Mouse (Mus musculus) forebrain, embryonic 13.5 days (tissue): ENCODE results near the gene Gorasp2. TPM values are rescaled to one million over a fixed set of nuclear protein-coding genes. Genes with fewer than 3 reads are reported as not detected.

Source experiments
- ATAC-seq: fragments of 200-750 bp; cut with Nextera tagmentation; 2 replicates; pipeline ENCODE4 v1.8.0; 2017
- H3K27ac ChIP-seq: fragments of 300-500 bp; sonication (generic); 2 replicates; pipeline ENCODE4 v1.5.1; 2015; ENCODE audit warnings: inconsistent platforms, mild to moderate bottlenecking, moderate library complexity
- H3K27me3 ChIP-seq: fragments of 300-500 bp; sonication (generic); 2 replicates; pipeline ENCODE4 v1.6.1; 2015; ENCODE audit warnings: mild to moderate bottlenecking, inconsistent platforms
- H3K36me3 ChIP-seq: fragments of 300-500 bp; sonication (generic); 2 replicates; pipeline ENCODE4 v1.6.1; 2015; ENCODE audit warnings: mild to moderate bottlenecking, inconsistent platforms; ENCODE audit not compliant: poor library complexity, severe bottlenecking
- H3K4me1 ChIP-seq: fragments of 300-500 bp; sonication (generic); 2 replicates; pipeline ENCODE4 v1.6.1; 2015; ENCODE audit warnings: inconsistent platforms
- H3K4me2 ChIP-seq: fragments of 300-500 bp; sonication (generic); 2 replicates; pipeline ENCODE4 v1.6.1; 2015; ENCODE audit warnings: inconsistent platforms, mild to moderate bottlenecking, moderate library complexity
- H3K4me3 ChIP-seq: fragments of 300-500 bp; sonication (generic); 2 replicates; pipeline ENCODE4 v1.5.1; 2015; ENCODE audit warnings: mild to moderate bottlenecking, inconsistent platforms
- H3K9ac ChIP-seq: fragments of 300-500 bp; sonication (generic); 2 replicates; pipeline ENCODE4 v1.6.1; 2015; ENCODE audit warnings: mild to moderate bottlenecking, inconsistent platforms
- H3K9me3 ChIP-seq: fragments of 300-500 bp; sonication (generic); replicated peaks from 2 replicates; pipeline ENCODE4 v1.6.1; 2016; ENCODE audit warnings: inconsistent platforms
- WGBS: fragments of 180-500 bp; shearing (Covaris S2); methylation state at CpG from one replicate; pipeline ENCODE4 v1.1.7; 2015; 5-methylcytosine and 5-hydroxymethylcytosine counted together
- polyA plus RNA-seq: library from polyadenylated mRNA; unstranded; fragments of >200 nt; fragmentation: Nextera tagmentation; extraction: Ambion mirVana; gene quantifications from 2 replicates; pipeline ENCODE4 v1.2.1, GENCODE M21; 2015

Gorasp2 gene
- polyA plus RNA-seq, 1 experiment from 2014 or later: 108 TPM

GRCm38 (mm10) chr2:70632412-70632811 lies 29.0 kb upstream of the Gorasp2 start:
- 71% methylated on average over 1 of the region's 1 CpGs for WGBS
- Histone ChIP-seq H3K9me3 (no peaks in the 10 kb centered on the region; the same call in none of the 2 replicates), H3K27ac (no peak overlapping the region), H3K4me1 (peaks cover 12% of the 10 kb centered on the region), H3K27me3 (no peaks in the 10 kb centered on the region), H3K36me3 (no peaks in the 10 kb centered on the region), H3K4me2 (no peak overlapping the region), H3K4me3 (no peak overlapping the region), H3K9ac (no peak overlapping the region)
- ATAC-seq: no peak

- Histone ChIP-seq H3K9me3 (no peaks in the 10 kb centered on the region; the same call in none of the 2 replicates), H3K4me3 (no peak overlapping the region), H3K4me1 (peaks cover 10% of the 10 kb centered on the region), H3K27ac (no peak overlapping the region), H3K9ac (no peak overlapping the region), H3K27me3 (no peaks in the 10 kb centered on the region), H3K36me3 (no peaks in the 10 kb centered on the region), H3K4me2 (no peak overlapping the region)
- ATAC-seq: no peak
- 93% methylated on average over 5 of the region's 5 CpGs for WGBS
Measured at GRCm38 (mm10) chr2:70634028-70634690, 27.2 kb upstream of the Gorasp2 start.

- Histone ChIP-seq H3K9ac (no peak overlapping the region), H3K9me3 (no peaks in the 10 kb centered on the region; the same call in 1 of the 2 replicates), H3K36me3 (no peaks in the 10 kb centered on the region), H3K27ac (no peak overlapping the region), H3K27me3 (no peaks in the 10 kb centered on the region), H3K4me1 (peaks cover 7% of the 10 kb centered on the region), H3K4me2 (no peak overlapping the region), H3K4me3 (no peak overlapping the region)
- no peak for ATAC-seq
Measured at GRCm38 (mm10) chr2:70640968-70641367, 20.4 kb upstream of the Gorasp2 start.

- WGBS: 39% methylated on average over 16 of the region's 16 CpGs
- Histone ChIP-seq H3K9me3 (no peaks in the 10 kb centered on the region), H3K36me3 (no peaks in the 10 kb centered on the region), H3K4me3 (no peak overlapping the region), H3K4me1 (peaks cover 7% of the 10 kb centered on the region), H3K4me2 (no peak overlapping the region), H3K27ac (peak overlapping the region; percentile 11), H3K9ac (no peak overlapping the region), H3K27me3 (no peaks in the 10 kb centered on the region)
- ATAC-seq: no peak
Measured at GRCm38 (mm10) chr2:70642971-70643565, 18.3 kb upstream of the Gorasp2 start.

- no peak overlapping the region for H3K4me3 ChIP-seq
- peaks cover 7% of the 10 kb centered on the region for H3K4me1 ChIP-seq
- no peaks in the 10 kb centered on the region for H3K27me3 ChIP-seq
- no peaks in the 10 kb centered on the region for H3K36me3 ChIP-seq
- no peak for ATAC-seq
- H3K27ac ChIP-seq: no peak overlapping the region
- no peaks in the 10 kb centered on the region for H3K9me3 ChIP-seq
- H3K4me2 ChIP-seq: no peak overlapping the region
- 63% methylated on average over 6 of the region's 6 CpGs for WGBS
- H3K9ac ChIP-seq: no peak overlapping the region
Measured at GRCm38 (mm10) chr2:70645266-70645780, 16.1 kb upstream of the Gorasp2 start.

GRCm38 (mm10) chr2:70647681-70648080 lies 13.7 kb upstream of the Gorasp2 start:
- WGBS: 47% methylated on average over 4 of the region's 4 CpGs
- Histone ChIP-seq H3K36me3 (no peaks in the 10 kb centered on the region), H3K4me3 (no peak overlapping the region), H3K27ac (no peak overlapping the region), H3K27me3 (no peaks in the 10 kb centered on the region), H3K4me1 (peaks cover 7% of the 10 kb centered on the region), H3K9ac (no peak overlapping the region), H3K9me3 (no peaks in the 10 kb centered on the region), H3K4me2 (no peak overlapping the region)
- ATAC-seq: no peak

DNA sequence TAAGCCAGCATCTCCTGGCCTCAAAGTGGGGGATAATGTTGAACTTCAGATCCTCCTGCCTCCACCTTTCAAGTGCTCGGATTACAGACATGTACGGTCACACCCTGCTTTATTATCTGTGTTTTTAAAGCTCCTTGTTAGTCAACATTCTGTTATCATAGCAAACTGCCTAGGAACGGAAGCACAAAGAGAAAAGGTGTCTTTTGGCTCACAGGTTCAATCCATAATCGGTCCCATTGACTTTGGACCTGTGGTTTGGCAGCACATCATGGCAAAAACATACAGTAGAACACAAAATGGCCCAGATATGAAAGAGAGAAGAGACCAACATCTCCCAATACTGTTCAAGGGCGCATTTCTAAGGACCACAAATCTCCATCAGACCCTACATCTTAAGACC lies 13.1 kb upstream of the Gorasp2 start:
- no peak overlapping the region for H3K9ac ChIP-seq
- peaks cover 4% of the 10 kb centered on the region for H3K4me1 ChIP-seq
- no peaks in the 10 kb centered on the region for H3K36me3 ChIP-seq
- H3K27me3 ChIP-seq: no peaks in the 10 kb centered on the region
- H3K9me3 ChIP-seq: no peaks in the 10 kb centered on the region
- no peak overlapping the region for H3K4me3 ChIP-seq
- 87% methylated on average over 5 of the region's 5 CpGs for WGBS
- no peak for ATAC-seq
- no peak overlapping the region for H3K27ac ChIP-seq
- H3K4me2 ChIP-seq: no peak overlapping the region

GRCm38 (mm10) chr2:70649471-70649870 lies 11.9 kb upstream of the Gorasp2 start:
- Histone ChIP-seq H3K27ac (no peak overlapping the region), H3K4me1 (no peaks in the 10 kb centered on the region), H3K4me3 (no peak overlapping the region), H3K9me3 (no peaks in the 10 kb centered on the region), H3K9ac (no peak overlapping the region), H3K27me3 (no peaks in the 10 kb centered on the region), H3K4me2 (no peak overlapping the region), H3K36me3 (no peaks in the 10 kb centered on the region)
- WGBS: 86% methylated on average over 4 of the region's 4 CpGs
- no peak for ATAC-seq

- no peak overlapping the region for H3K9ac ChIP-seq
Measured at GRCm38 (mm10) chr2:70651820-70652219, 9.6 kb upstream of the Gorasp2 start.

DNA sequence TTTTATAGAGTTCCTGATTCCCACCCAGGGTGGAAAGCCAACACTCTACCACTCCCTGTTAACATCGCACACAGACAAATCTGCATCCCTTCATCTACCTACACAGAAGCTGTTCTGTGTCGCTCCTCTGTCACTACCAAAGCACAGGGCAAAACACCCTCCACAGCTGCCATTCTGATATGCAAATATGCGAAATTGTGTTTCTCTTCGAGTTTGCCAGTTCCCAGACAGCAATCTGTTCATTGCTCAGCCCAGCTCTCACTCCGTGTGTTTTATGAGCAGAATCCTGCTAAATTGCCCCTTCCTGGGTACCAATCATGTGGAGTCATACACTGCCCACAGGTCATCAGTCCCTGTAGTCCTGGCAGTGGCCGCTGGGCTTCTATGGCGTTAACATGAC lies 4.3 kb upstream of the Gorasp2 start:
- H3K9ac ChIP-seq: no peak overlapping the region
- no peaks in the 10 kb centered on the region for H3K9me3 ChIP-seq
- 74% methylated on average over 7 of the region's 7 CpGs for WGBS
- H3K27me3 ChIP-seq: no peaks in the 10 kb centered on the region
- H3K27ac ChIP-seq: no peak overlapping the region
- no peaks in the 10 kb centered on the region for H3K36me3 ChIP-seq
- H3K4me3 ChIP-seq: no peak overlapping the region
- H3K4me1 ChIP-seq: peaks cover 2% of the 10 kb centered on the region; the same call in 1 of the 2 replicates
- no peak for ATAC-seq
- H3K4me2 ChIP-seq: no peak overlapping the region

More at GRCm38 (mm10) chr2:70651820-70652219, 9.6 kb upstream of the Gorasp2 start:
- Histone ChIP-seq H3K4me1 (no peaks in the 10 kb centered on the region), H3K27ac (no peak overlapping the region), H3K4me3 (no peak overlapping the region), H3K9me3 (no peaks in the 10 kb centered on the region), H3K27me3 (no peaks in the 10 kb centered on the region), H3K4me2 (no peak overlapping the region), H3K36me3 (no peaks in the 10 kb centered on the region)
- no peak for ATAC-seq
- 79% methylated on average over 6 of the region's 6 CpGs for WGBS

- peak; percentile 81; the same call in 1 of the 2 replicates for ATAC-seq
- under 1% methylated on average over 53 of the region's 54 CpGs for WGBS
- Histone ChIP-seq H3K27ac (peak within 1 kb of the TSS; percentile 84), H3K9ac (peak within 1 kb of the TSS; percentile 92), H3K9me3 (no peaks in the 10 kb centered on the region), H3K27me3 (no peaks in the 10 kb centered on the region), H3K4me1 (peaks cover 18% of the 10 kb centered on the region), H3K4me3 (peak within 1 kb of the TSS; percentile 91), H3K36me3 (no peaks in the 10 kb centered on the region), H3K4me2 (peak within 1 kb of the TSS; percentile 84)
Measured at GRCm38 (mm10) chr2:70661715-70662495, 529 bp downstream of the Gorasp2 start, which contains the start of gene Gm26558. Gene Gm26558 (minus strand): TSS chr2:70662108.

- H3K27me3 ChIP-seq: no peaks in the 10 kb centered on the region
- no peak overlapping the region for H3K27ac ChIP-seq
- 74% methylated on average over 5 of the region's 5 CpGs for WGBS
- no peaks in the 10 kb centered on the region for H3K9me3 ChIP-seq
- no peak overlapping the region for H3K9ac ChIP-seq
- H3K36me3 ChIP-seq: no peaks in the 10 kb centered on the region
- H3K4me2 ChIP-seq: no peak overlapping the region
- peaks cover 18% of the 10 kb centered on the region for H3K4me1 ChIP-seq
- ATAC-seq: no peak
- H3K4me3 ChIP-seq: no peak overlapping the region
Measured at GRCm38 (mm10) chr2:70663764-70664163, 2.4 kb downstream of the Gorasp2 start.
